Mouse (Mus musculus): ENCODE data around the gene Lyz1. TPM values are rescaled to one million over a fixed set of nuclear protein-coding genes. Genes with fewer than 3 reads are reported as not detected.

Gene Lyz1
- 1 to 10 TPM; 2.6 to 5.8 TPM for polyA plus RNA-seq (2017; shearing (Covaris generic))

GRCm38 (mm10) chr10:117292671-117293070, at the start of gene Lyz1:
TSS of gene Lyz1 (minus strand) at chr10:117292868.

GRCm38 (mm10) chr10:117282049-117282448, 10.6 kb downstream of the Lyz1 start, which contains the start of gene Lyz2:
TSS of gene Lyz2 (minus strand) at chr10:117282321.

GRCm38 (mm10) chr10:117238603-117239002, 54.1 kb downstream of the Lyz1 start, which contains the start of gene 9530003J23Rik:
TSS of gene 9530003J23Rik (minus strand) at chr10:117238703.

Other genes with a start within 250 kb of the Lyz1 start
- not detected for gene Lrrc10, start 247.5 kb downstream of the Lyz1 start, polyA plus RNA-seq (2017; shearing (Covaris generic))
- 100 to 1,000 TPM; 211 to 250 TPM for gene Cct2, start 229.1 kb downstream of the Lyz1 start, polyA plus RNA-seq (2017; shearing (Covaris generic))
- gene Frs2, start 144.3 kb downstream of the Lyz1 start, polyA plus RNA-seq (2017; shearing (Covaris generic)): 10 to 100 TPM; 11.5 to 17.4 TPM
- gene Yeats4, start 68.4 kb downstream of the Lyz1 start, polyA plus RNA-seq (2017; shearing (Covaris generic)): 10 to 100 TPM; 53.0 to 72.5 TPM
- under 1 TPM; 0.21 to 0.33 TPM for gene 9530003J23Rik, start 54.2 kb downstream of the Lyz1 start, polyA plus RNA-seq (2017; shearing (Covaris generic))
- 10 to 100 TPM; 37.9 to 60.8 TPM for gene Lyz2, start 10.5 kb downstream of the Lyz1 start, polyA plus RNA-seq (2017; shearing (Covaris generic))
- gene Cpsf6, start 87.1 kb upstream of the Lyz1 start, polyA plus RNA-seq (2017; shearing (Covaris generic)): 100 to 1,000 TPM; 113 to 139 TPM